Mouse (Mus musculus): ENCODE results near the gene Recql. TPM values are rescaled to one million over a fixed set of nuclear protein-coding genes. Genes with fewer than 3 reads are reported as not detected.

Gene Recql
- 19.8 and 20.5 TPM in 2 replicates for polyA plus RNA-seq (2015; fragmentation: Nextera tagmentation; extraction: Ambion mirVana)

GRCm38 (mm10) chr6:142387011-142387754, at the start of gene Recql, which contains the start of gene Golt1b:
TSS of gene Recql (minus strand) at chr6:142387087.
TSS of gene Golt1b (plus strand) at chr6:142387221.
- peak within 1 kb of the TSS; percentile 91 for H3K4me2 ChIP-seq (ENCODE audit: low read depth, low read length)
- ATAC-seq (replicated peaks; ENCODE audit: extremely low read depth, insufficient read depth, low FRiP score), result peak; percentile 100
- H3K27me3 ChIP-seq (ENCODE audit: control insufficient read depth, insufficient read depth, low read length), result no peaks in the 10 kb centered on the region
- under 1% methylated on average over 79 of the region's 87 CpGs for WGBS
- H3K27ac ChIP-seq (ENCODE audit: low read length), result no peak within 1 kb of the TSS
- H3K4me1 ChIP-seq (ENCODE audit: control insufficient read depth, insufficient read depth, low read length), result peaks cover 13% of the 10 kb centered on the region
- H3K9ac ChIP-seq (ENCODE audit: low read length), result peak within 1 kb of the TSS; percentile 83
- H3K4me3 ChIP-seq (ENCODE audit: low read length), result peak within 1 kb of the TSS; percentile 78
- H3K36me3 ChIP-seq (ENCODE audit: control insufficient read depth, insufficient read depth), result no peaks in the 10 kb centered on the region
- no peaks in the 10 kb centered on the region for H3K9me3 ChIP-seq (replicated peaks; ENCODE audit: control insufficient read depth, low read length)

DNA sequence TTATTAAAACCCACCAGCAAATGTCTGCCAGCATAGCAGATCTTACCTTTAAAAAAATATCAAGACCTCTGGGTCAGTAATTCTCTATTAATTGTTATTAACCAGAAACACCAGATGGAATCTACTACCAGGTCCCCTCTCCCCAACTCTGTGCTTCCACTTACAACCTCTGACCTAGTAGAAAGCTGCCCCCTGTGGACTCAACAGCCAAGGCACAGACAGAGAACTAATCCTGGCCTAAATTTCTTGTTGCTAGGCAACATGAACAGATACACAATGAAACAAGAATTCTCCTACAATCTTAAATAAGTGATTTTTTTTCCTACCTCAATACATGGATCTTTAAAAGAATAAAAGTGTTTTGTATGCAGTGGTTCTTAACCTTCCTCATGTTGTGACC, 42.2 kb upstream of the Recql start:
- Histone ChIP-seq H3K4me2 (ENCODE audit: low read depth, low read length) (no peak overlapping the region), H3K4me3 (ENCODE audit: low read length) (no peak overlapping the region), H3K9ac (ENCODE audit: low read length) (no peak overlapping the region), H3K27me3 (ENCODE audit: control insufficient read depth, insufficient read depth, low read length) (no peaks in the 10 kb centered on the region), H3K36me3 (ENCODE audit: control insufficient read depth, insufficient read depth) (no peaks in the 10 kb centered on the region), H3K4me1 (ENCODE audit: control insufficient read depth, insufficient read depth, low read length) (no peaks in the 10 kb centered on the region), H3K27ac (ENCODE audit: low read length) (no peak overlapping the region), H3K9me3 (replicated peaks; ENCODE audit: control insufficient read depth, low read length) (no peaks in the 10 kb centered on the region)
- no peak for ATAC-seq (replicated peaks; ENCODE audit: extremely low read depth, insufficient read depth, low FRiP score)

- no peak overlapping the region for H3K4me3 ChIP-seq (ENCODE audit: low read length)
- H3K9me3 ChIP-seq (replicated peaks; ENCODE audit: control insufficient read depth, low read length), result no peaks in the 10 kb centered on the region
- WGBS, result 71% methylated on average over 7 of the region's 7 CpGs
- no peaks in the 10 kb centered on the region for H3K27me3 ChIP-seq (ENCODE audit: control insufficient read depth, insufficient read depth, low read length)
- no peaks in the 10 kb centered on the region for H3K36me3 ChIP-seq (ENCODE audit: control insufficient read depth, insufficient read depth)
- H3K27ac ChIP-seq (ENCODE audit: low read length), result no peak overlapping the region
- no peaks in the 10 kb centered on the region for H3K4me1 ChIP-seq (ENCODE audit: control insufficient read depth, insufficient read depth, low read length)
- H3K4me2 ChIP-seq (ENCODE audit: low read depth, low read length), result no peak overlapping the region
- no peak overlapping the region for H3K9ac ChIP-seq (ENCODE audit: low read length)
- no peak for ATAC-seq (replicated peaks; ENCODE audit: extremely low read depth, insufficient read depth, low FRiP score)
Observed at GRCm38 (mm10) chr6:142424976-142425375, 38.1 kb upstream of the Recql start.

- H3K27me3 ChIP-seq (ENCODE audit: control insufficient read depth, insufficient read depth, low read length), result peaks cover 25% of the 10 kb centered on the region
- WGBS, result 1% methylated on average over 24 of the region's 24 CpGs
- peak overlapping the region; percentile 62 for H3K4me2 ChIP-seq (ENCODE audit: low read depth, low read length)
- H3K9me3 ChIP-seq (replicated peaks; ENCODE audit: control insufficient read depth, low read length), result no peaks in the 10 kb centered on the region
- no peaks in the 10 kb centered on the region for H3K36me3 ChIP-seq (ENCODE audit: control insufficient read depth, insufficient read depth)
- no peak for ATAC-seq (replicated peaks; ENCODE audit: extremely low read depth, insufficient read depth, low FRiP score)
- H3K27ac ChIP-seq (ENCODE audit: low read length), result no peak overlapping the region
- no peak overlapping the region for H3K9ac ChIP-seq (ENCODE audit: low read length)
- H3K4me3 ChIP-seq (ENCODE audit: low read length), result peak overlapping the region; percentile 42
- H3K4me1 ChIP-seq (ENCODE audit: control insufficient read depth, insufficient read depth, low read length), result peaks cover 3% of the 10 kb centered on the region; the same call in 1 of the 2 replicates
Observed at GRCm38 (mm10) chr6:142414597-142414996, 27.7 kb upstream of the Recql start.

GRCm38 (mm10) chr6:142413845-142414244, 27.0 kb upstream of the Recql start:
- Histone ChIP-seq H3K4me3 (ENCODE audit: low read length) (no peak overlapping the region), H3K4me1 (ENCODE audit: control insufficient read depth, insufficient read depth, low read length) (peaks cover 3% of the 10 kb centered on the region; the same call in 1 of the 2 replicates), H3K9me3 (replicated peaks; ENCODE audit: control insufficient read depth, low read length) (no peaks in the 10 kb centered on the region), H3K9ac (ENCODE audit: low read length) (no peak overlapping the region), H3K27ac (ENCODE audit: low read length) (no peak overlapping the region), H3K4me2 (ENCODE audit: low read depth, low read length) (no peak overlapping the region), H3K36me3 (ENCODE audit: control insufficient read depth, insufficient read depth) (no peaks in the 10 kb centered on the region), H3K27me3 (ENCODE audit: control insufficient read depth, insufficient read depth, low read length) (peaks cover 25% of the 10 kb centered on the region)
- WGBS, result 13% methylated on average over 12 of the region's 12 CpGs
- no peak for ATAC-seq (replicated peaks; ENCODE audit: extremely low read depth, insufficient read depth, low FRiP score)

GRCm38 (mm10) chr6:142412906-142413491, 26.1 kb upstream of the Recql start, which contains the start of gene Spx:
TSS of gene Spx (plus strand) at chr6:142413441.
- Histone ChIP-seq H3K36me3 (ENCODE audit: control insufficient read depth, insufficient read depth) (no peaks in the 10 kb centered on the region), H3K27me3 (ENCODE audit: control insufficient read depth, insufficient read depth, low read length) (peaks cover 25% of the 10 kb centered on the region), H3K4me3 (ENCODE audit: low read length) (no peak within 1 kb of the TSS), H3K9me3 (replicated peaks; ENCODE audit: control insufficient read depth, low read length) (no peaks in the 10 kb centered on the region), H3K9ac (ENCODE audit: low read length) (no peak within 1 kb of the TSS), H3K27ac (ENCODE audit: low read length) (no peak within 1 kb of the TSS), H3K4me1 (ENCODE audit: control insufficient read depth, insufficient read depth, low read length) (peaks cover 3% of the 10 kb centered on the region; the same call in 1 of the 2 replicates), H3K4me2 (ENCODE audit: low read depth, low read length) (no peak within 1 kb of the TSS)
- ATAC-seq (replicated peaks; ENCODE audit: extremely low read depth, insufficient read depth, low FRiP score), result no peak
- WGBS, result 65% methylated on average over 11 of the region's 11 CpGs

GRCm38 (mm10) chr6:142411140-142411539, 24.3 kb upstream of the Recql start:
- 29% methylated on average over 1 of the region's 1 CpGs for WGBS
- peaks cover 25% of the 10 kb centered on the region for H3K27me3 ChIP-seq (ENCODE audit: control insufficient read depth, insufficient read depth, low read length)
- no peak overlapping the region for H3K9ac ChIP-seq (ENCODE audit: low read length)
- ATAC-seq (replicated peaks; ENCODE audit: extremely low read depth, insufficient read depth, low FRiP score), result no peak
- H3K4me2 ChIP-seq (ENCODE audit: low read depth, low read length), result no peak overlapping the region
- H3K4me3 ChIP-seq (ENCODE audit: low read length), result no peak overlapping the region
- H3K36me3 ChIP-seq (ENCODE audit: control insufficient read depth, insufficient read depth), result no peaks in the 10 kb centered on the region
- peaks cover 3% of the 10 kb centered on the region; the same call in 1 of the 2 replicates for H3K4me1 ChIP-seq (ENCODE audit: control insufficient read depth, insufficient read depth, low read length)
- no peaks in the 10 kb centered on the region for H3K9me3 ChIP-seq (replicated peaks; ENCODE audit: control insufficient read depth, low read length)
- no peak overlapping the region for H3K27ac ChIP-seq (ENCODE audit: low read length)

GRCm38 (mm10) chr6:142395756-142396155, 8.9 kb upstream of the Recql start:
- Histone ChIP-seq H3K27me3 (ENCODE audit: control insufficient read depth, insufficient read depth, low read length) (no peaks in the 10 kb centered on the region), H3K27ac (ENCODE audit: low read length) (no peak overlapping the region), H3K4me1 (ENCODE audit: control insufficient read depth, insufficient read depth, low read length) (no peaks in the 10 kb centered on the region), H3K36me3 (ENCODE audit: control insufficient read depth, insufficient read depth) (peaks cover 27% of the 10 kb centered on the region), H3K9ac (ENCODE audit: low read length) (no peak overlapping the region), H3K9me3 (replicated peaks; ENCODE audit: control insufficient read depth, low read length) (no peaks in the 10 kb centered on the region), H3K4me3 (ENCODE audit: low read length) (no peak overlapping the region), H3K4me2 (ENCODE audit: low read depth, low read length) (no peak overlapping the region)
- 88% methylated on average over 6 of the region's 6 CpGs for WGBS
- no peak for ATAC-seq (replicated peaks; ENCODE audit: extremely low read depth, insufficient read depth, low FRiP score)

GRCm38 (mm10) chr6:142394669-142395068, 7.8 kb upstream of the Recql start:
- H3K27me3 ChIP-seq (ENCODE audit: control insufficient read depth, insufficient read depth, low read length), result no peaks in the 10 kb centered on the region
- H3K4me3 ChIP-seq (ENCODE audit: low read length), result no peak overlapping the region
- no peak for ATAC-seq (replicated peaks; ENCODE audit: extremely low read depth, insufficient read depth, low FRiP score)
- no peak overlapping the region for H3K27ac ChIP-seq (ENCODE audit: low read length)
- no peaks in the 10 kb centered on the region for H3K9me3 ChIP-seq (replicated peaks; ENCODE audit: control insufficient read depth, low read length)
- H3K9ac ChIP-seq (ENCODE audit: low read length), result no peak overlapping the region
- H3K36me3 ChIP-seq (ENCODE audit: control insufficient read depth, insufficient read depth), result peaks cover 21% of the 10 kb centered on the region
- H3K4me1 ChIP-seq (ENCODE audit: control insufficient read depth, insufficient read depth, low read length), result no peaks in the 10 kb centered on the region
- H3K4me2 ChIP-seq (ENCODE audit: low read depth, low read length), result no peak overlapping the region
- 78% methylated on average over 5 of the region's 5 CpGs for WGBS
